Mouse (Mus musculus) lung, adult 2 months (tissue): Measurements from ENCODE around the gene Mto1.

Experiments used
- CTCF ChIP-seq: fragments of 200-500 bp; IDR thresholded peaks from 2 replicates; pipeline ENCODE4 v1.5.1; 2011; ENCODE audit warnings: mild to moderate bottlenecking, low read length, control low read depth; ENCODE audit not compliant: insufficient read depth
- POLR2A ChIP-seq: fragments of 200-500 bp; IDR thresholded peaks from 2 replicates; pipeline ENCODE4 v1.6.1; 2011; ENCODE audit warnings: low read depth, mild to moderate bottlenecking, control low read depth, low read length, borderline replicate concordance; ENCODE audit errors: extremely low read depth

DNA sequence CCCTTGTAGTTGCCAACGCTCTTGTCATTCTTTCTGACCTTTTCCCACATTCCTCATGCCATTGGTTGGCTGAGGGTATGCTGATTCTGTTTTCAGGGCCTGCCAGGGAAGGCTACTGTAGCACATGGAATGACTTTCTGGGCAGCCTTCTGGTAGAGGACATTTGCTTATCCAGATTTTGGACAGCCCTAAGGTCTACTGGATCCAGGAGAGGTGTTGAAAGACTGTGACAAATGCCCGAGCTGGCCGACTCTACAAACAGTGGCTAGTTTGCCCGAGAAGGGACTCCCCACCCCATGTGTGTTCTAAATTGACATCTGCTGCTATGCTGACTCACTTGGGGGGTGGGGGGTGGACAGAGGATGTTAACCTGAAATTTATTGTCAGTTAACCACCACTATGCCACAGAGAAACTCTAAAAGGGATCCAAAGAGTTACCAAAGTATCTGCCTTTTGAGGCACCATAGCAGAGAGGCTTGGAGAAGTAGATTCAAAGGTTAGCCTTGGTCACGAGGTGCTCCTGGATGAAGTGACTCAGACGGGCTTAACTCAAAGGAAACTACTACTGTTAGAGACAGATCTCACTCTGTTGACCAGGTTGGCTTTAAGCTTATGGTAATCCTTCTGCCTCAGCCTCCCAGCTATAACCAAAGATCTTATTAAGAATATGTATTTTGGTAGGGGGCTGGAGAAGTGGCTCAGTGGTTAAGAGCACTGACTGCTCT lies 65.9 kb downstream of the Mto1 start:
- TF ChIP-seq CTCF (no peak), POLR2A (no peak)
